Mouse (Mus musculus): ENCODE measurements around the gene Rgs16.

DNA sequence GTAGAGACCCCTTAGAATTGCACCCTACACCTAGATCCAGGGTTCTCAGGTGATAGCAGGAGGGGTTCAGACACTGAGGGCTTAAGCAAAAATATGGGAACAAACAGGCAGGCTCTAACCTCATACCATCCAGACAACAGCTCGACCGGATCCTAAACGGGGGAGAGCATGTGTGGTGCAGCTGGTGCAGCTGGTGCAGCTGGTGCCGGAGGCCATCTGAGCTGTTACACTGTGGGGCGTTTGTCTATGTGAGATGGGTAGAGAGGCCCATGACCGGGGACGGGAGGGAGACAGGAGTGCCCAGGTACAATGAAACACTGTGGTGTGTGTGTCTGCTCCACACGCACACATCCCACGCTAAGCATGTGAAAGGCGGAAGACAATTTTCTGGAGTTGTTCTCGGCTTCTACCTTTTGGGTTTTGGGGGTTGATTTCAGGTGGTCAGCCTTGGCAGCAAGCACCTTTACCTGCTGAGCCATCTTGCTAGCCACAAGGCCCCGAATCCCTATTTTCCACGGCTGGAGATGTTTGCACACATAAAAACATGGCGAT is 6.0 kb downstream of the Rgs16 start:
- TF ChIP-seq POLR2AphosphoS5 (IDR thresholded peaks at IDR 0.05; ENCODE audit: insufficient replicate concordance, low read depth, low read length), result no peak
- no peak for TF ChIP-seq CTCF (IDR thresholded peaks at IDR 0.05; ENCODE audit: low read depth, low read length)
- no peak for TF ChIP-seq TAL1 (conservative IDR thresholded peaks at IDR 0.05; ENCODE audit: low read depth, low read length)

Measured in G1E (cell line).